Mouse (Mus musculus): ENCODE measurements at regions not wholly inside any gene's neighbourhood (a gene's known extent, or its start where the extent isn't known, plus 50 kb on each side); places are given as distances from the start of the nearest gene placed in this dataset.

GRCm38 (mm10) chr17:75644698-75645097 is 93.0 kb upstream of the Fam98a start:
- Histone ChIP-seq H3K9ac (ENCODE audit: low read length) (no peak overlapping the region), H3K4me2 (ENCODE audit: low read depth, low read length) (no peak overlapping the region), H3K36me3 (ENCODE audit: control insufficient read depth, insufficient read depth) (no peaks in the 10 kb centered on the region), H3K4me3 (ENCODE audit: low read length) (no peak overlapping the region), H3K4me1 (ENCODE audit: control insufficient read depth, insufficient read depth, low read length) (no peaks in the 10 kb centered on the region), H3K27me3 (ENCODE audit: control insufficient read depth, insufficient read depth, low read length) (no peaks in the 10 kb centered on the region), H3K27ac (ENCODE audit: low read length) (no peak overlapping the region), H3K9me3 (replicated peaks; ENCODE audit: control insufficient read depth, low read length) (no peaks in the 10 kb centered on the region)
- no peak for ATAC-seq (replicated peaks; ENCODE audit: extremely low read depth, insufficient read depth, low FRiP score)
- WGBS: 70% methylated on average over 5 of the region's 5 CpGs

- no peaks in the 10 kb centered on the region for H3K4me1 ChIP-seq (ENCODE audit: control insufficient read depth, insufficient read depth, low read length)
- H3K4me2 ChIP-seq (ENCODE audit: low read depth, low read length): no peak overlapping the region
- H3K27ac ChIP-seq (ENCODE audit: low read length): no peak overlapping the region
- ATAC-seq (replicated peaks; ENCODE audit: extremely low read depth, insufficient read depth, low FRiP score): no peak
- H3K9me3 ChIP-seq (replicated peaks; ENCODE audit: control insufficient read depth, low read length): no peaks in the 10 kb centered on the region
- H3K27me3 ChIP-seq (ENCODE audit: control insufficient read depth, insufficient read depth, low read length): no peaks in the 10 kb centered on the region
- no peaks in the 10 kb centered on the region for H3K36me3 ChIP-seq (ENCODE audit: control insufficient read depth, insufficient read depth)
- H3K9ac ChIP-seq (ENCODE audit: low read length): no peak overlapping the region
- 59% methylated on average over 3 of the region's 3 CpGs for WGBS
- no peak overlapping the region for H3K4me3 ChIP-seq (ENCODE audit: low read length)
Measured at GRCm38 (mm10) chr17:75642311-75642710, 90.6 kb upstream of the Fam98a start.

- H3K36me3 ChIP-seq (ENCODE audit: control insufficient read depth, insufficient read depth): no peaks in the 10 kb centered on the region
- no peak for ATAC-seq (replicated peaks; ENCODE audit: extremely low read depth, insufficient read depth, low FRiP score)
- WGBS: 56% methylated on average over 6 of the region's 6 CpGs
Measured at GRCm38 (mm10) chr17:75641010-75641498, 89.3 kb upstream of the Fam98a start.

GRCm38 (mm10) chr17:75640575-75640974 is 88.8 kb upstream of the Fam98a start:
- Histone ChIP-seq H3K27me3 (ENCODE audit: control insufficient read depth, insufficient read depth, low read length) (no peaks in the 10 kb centered on the region), H3K9ac (ENCODE audit: low read length) (no peak overlapping the region), H3K9me3 (replicated peaks; ENCODE audit: control insufficient read depth, low read length) (no peaks in the 10 kb centered on the region), H3K4me1 (ENCODE audit: control insufficient read depth, insufficient read depth, low read length) (no peaks in the 10 kb centered on the region), H3K27ac (ENCODE audit: low read length) (no peak overlapping the region), H3K4me3 (ENCODE audit: low read length) (no peak overlapping the region), H3K4me2 (ENCODE audit: low read depth, low read length) (no peak overlapping the region), H3K36me3 (ENCODE audit: control insufficient read depth, insufficient read depth) (no peaks in the 10 kb centered on the region)
- no peak for ATAC-seq (replicated peaks; ENCODE audit: extremely low read depth, insufficient read depth, low FRiP score)
- WGBS: 83% methylated on average over 5 of the region's 5 CpGs

More at GRCm38 (mm10) chr17:75641010-75641498, 89.3 kb upstream of the Fam98a start:
- H3K27ac ChIP-seq (ENCODE audit: low read length): no peak overlapping the region
- no peaks in the 10 kb centered on the region for H3K4me1 ChIP-seq (ENCODE audit: control insufficient read depth, insufficient read depth, low read length)
- no peak overlapping the region for H3K9ac ChIP-seq (ENCODE audit: low read length)
- H3K9me3 ChIP-seq (replicated peaks; ENCODE audit: control insufficient read depth, low read length): no peaks in the 10 kb centered on the region
- no peak overlapping the region for H3K4me2 ChIP-seq (ENCODE audit: low read depth, low read length)
- no peaks in the 10 kb centered on the region for H3K27me3 ChIP-seq (ENCODE audit: control insufficient read depth, insufficient read depth, low read length)
- no peak overlapping the region for H3K4me3 ChIP-seq (ENCODE audit: low read length)

- Histone ChIP-seq H3K9ac (ENCODE audit: low read length) (no peak overlapping the region), H3K4me1 (ENCODE audit: control insufficient read depth, insufficient read depth, low read length) (no peaks in the 10 kb centered on the region), H3K36me3 (ENCODE audit: control insufficient read depth, insufficient read depth) (no peaks in the 10 kb centered on the region), H3K9me3 (replicated peaks; ENCODE audit: control insufficient read depth, low read length) (no peaks in the 10 kb centered on the region), H3K4me3 (ENCODE audit: low read length) (no peak overlapping the region), H3K27me3 (ENCODE audit: control insufficient read depth, insufficient read depth, low read length) (no peaks in the 10 kb centered on the region), H3K27ac (ENCODE audit: low read length) (no peak overlapping the region), H3K4me2 (ENCODE audit: low read depth, low read length) (no peak overlapping the region)
- no peak for ATAC-seq (replicated peaks; ENCODE audit: extremely low read depth, insufficient read depth, low FRiP score)
- WGBS: 85% methylated on average over 4 of the region's 4 CpGs
Measured at GRCm38 (mm10) chr17:75629857-75630256, 78.1 kb upstream of the Fam98a start.

GRCm38 (mm10) chr17:75619472-75619871 is 67.7 kb upstream of the Fam98a start:
- Histone ChIP-seq H3K36me3 (ENCODE audit: control insufficient read depth, insufficient read depth) (no peaks in the 10 kb centered on the region), H3K4me1 (ENCODE audit: control insufficient read depth, insufficient read depth, low read length) (peaks cover 2% of the 10 kb centered on the region; the same call in 1 of the 2 replicates), H3K27me3 (ENCODE audit: control insufficient read depth, insufficient read depth, low read length) (no peaks in the 10 kb centered on the region), H3K27ac (ENCODE audit: low read length) (no peak overlapping the region), H3K4me3 (ENCODE audit: low read length) (no peak overlapping the region), H3K4me2 (ENCODE audit: low read depth, low read length) (no peak overlapping the region), H3K9ac (ENCODE audit: low read length) (no peak overlapping the region), H3K9me3 (replicated peaks; ENCODE audit: control insufficient read depth, low read length) (peaks cover 3% of the 10 kb centered on the region; the same call in 1 of the 2 replicates)
- ATAC-seq (replicated peaks; ENCODE audit: extremely low read depth, insufficient read depth, low FRiP score): no peak
- 48% methylated on average over 3 of the region's 3 CpGs for WGBS

GRCm38 (mm10) chr17:75618514-75618913 is 66.8 kb upstream of the Fam98a start:
- H3K9me3 ChIP-seq (replicated peaks; ENCODE audit: control insufficient read depth, low read length): peaks cover 3% of the 10 kb centered on the region; the same call in 1 of the 2 replicates
- H3K27me3 ChIP-seq (ENCODE audit: control insufficient read depth, insufficient read depth, low read length): no peaks in the 10 kb centered on the region
- ATAC-seq (replicated peaks; ENCODE audit: extremely low read depth, insufficient read depth, low FRiP score): no peak
- no peak overlapping the region for H3K4me3 ChIP-seq (ENCODE audit: low read length)
- H3K4me1 ChIP-seq (ENCODE audit: control insufficient read depth, insufficient read depth, low read length): no peaks in the 10 kb centered on the region
- no peak overlapping the region for H3K9ac ChIP-seq (ENCODE audit: low read length)
- no peak overlapping the region for H3K4me2 ChIP-seq (ENCODE audit: low read depth, low read length)
- WGBS: 87% methylated on average over 3 of the region's 3 CpGs
- no peak overlapping the region for H3K27ac ChIP-seq (ENCODE audit: low read length)
- H3K36me3 ChIP-seq (ENCODE audit: control insufficient read depth, insufficient read depth): no peaks in the 10 kb centered on the region

GRCm38 (mm10) chr17:75617280-75617679 is 65.5 kb upstream of the Fam98a start:
- WGBS: 17% methylated on average over 6 of the region's 6 CpGs
- Histone ChIP-seq H3K27me3 (ENCODE audit: control insufficient read depth, insufficient read depth, low read length) (no peaks in the 10 kb centered on the region), H3K9me3 (replicated peaks; ENCODE audit: control insufficient read depth, low read length) (peaks cover 3% of the 10 kb centered on the region; the same call in 1 of the 2 replicates), H3K4me1 (ENCODE audit: control insufficient read depth, insufficient read depth, low read length) (no peaks in the 10 kb centered on the region), H3K9ac (ENCODE audit: low read length) (no peak overlapping the region), H3K27ac (ENCODE audit: low read length) (no peak overlapping the region), H3K36me3 (ENCODE audit: control insufficient read depth, insufficient read depth) (no peaks in the 10 kb centered on the region), H3K4me3 (ENCODE audit: low read length) (no peak overlapping the region), H3K4me2 (ENCODE audit: low read depth, low read length) (peak overlapping the region; percentile 32; the same call in 1 of the 2 replicates)
- ATAC-seq (replicated peaks; ENCODE audit: extremely low read depth, insufficient read depth, low FRiP score): no peak

GRCm38 (mm10) chr17:75615335-75615734 is 63.6 kb upstream of the Fam98a start:
- WGBS: 86% methylated on average over 2 of the region's 2 CpGs
- no peak for ATAC-seq (replicated peaks; ENCODE audit: extremely low read depth, insufficient read depth, low FRiP score)
- Histone ChIP-seq H3K36me3 (ENCODE audit: control insufficient read depth, insufficient read depth) (no peaks in the 10 kb centered on the region), H3K9me3 (replicated peaks; ENCODE audit: control insufficient read depth, low read length) (peaks cover 3% of the 10 kb centered on the region; the same call in 1 of the 2 replicates), H3K27ac (ENCODE audit: low read length) (no peak overlapping the region), H3K4me2 (ENCODE audit: low read depth, low read length) (no peak overlapping the region), H3K4me3 (ENCODE audit: low read length) (no peak overlapping the region), H3K9ac (ENCODE audit: low read length) (no peak overlapping the region), H3K27me3 (ENCODE audit: control insufficient read depth, insufficient read depth, low read length) (no peaks in the 10 kb centered on the region), H3K4me1 (ENCODE audit: control insufficient read depth, insufficient read depth, low read length) (no peaks in the 10 kb centered on the region)

All from heart, embryonic 16.5 days (tissue).